Mouse (Mus musculus) stomach, postnatal 0 days (tissue): ENCODE results near the gene Zp3r. TPM values are rescaled to one million over a fixed set of nuclear protein-coding genes. Genes with fewer than 3 reads are reported as not detected.

ENCODE experiments used
- ATAC-seq: fragments of 200-750 bp; cut with Nextera tagmentation; 2 replicates; pipeline ENCODE4 v1.8.0; 2017; ENCODE audit not compliant: low FRiP score, low TSS enrichment
- DNase-seq: peaks from one replicate; pipeline ENCODE4 v3.0.0-alpha.2; 2016; ENCODE audit warnings: low spot score
- H3K27ac ChIP-seq: fragments of 300-500 bp; sonication (generic); replicated peaks from 2 replicates; pipeline ENCODE4 v1.5.1; 2014; ENCODE audit warnings: mild to moderate bottlenecking, control low read depth
- H3K27me3 ChIP-seq: fragments of 300-500 bp; sonication (generic); 2 replicates; pipeline ENCODE4 v1.6.1; 2014; ENCODE audit warnings: low read length; ENCODE audit not compliant: control insufficient read depth, insufficient read depth
- H3K36me3 ChIP-seq: fragments of 300-500 bp; sonication (generic); 2 replicates; pipeline ENCODE4 v1.6.1; 2014; ENCODE audit warnings: low read length, mixed read lengths; ENCODE audit not compliant: control insufficient read depth, insufficient read depth
- H3K4me1 ChIP-seq: fragments of 300-500 bp; sonication (generic); replicated peaks from 2 replicates; pipeline ENCODE4 v1.6.1; 2014; ENCODE audit warnings: antibody characterized with exemption; ENCODE audit not compliant: control insufficient read depth, insufficient read depth
- H3K4me2 ChIP-seq: fragments of 300-500 bp; sonication (generic); replicated peaks from 2 replicates; pipeline ENCODE4 v1.6.1; 2014; ENCODE audit warnings: low read depth, mild to moderate bottlenecking, control low read depth, moderate library complexity
- H3K4me3 ChIP-seq: fragments of 300-500 bp; sonication (generic); 2 replicates; pipeline ENCODE4 v1.5.1; 2014; ENCODE audit warnings: low read depth, low read length, control low read depth
- H3K9ac ChIP-seq: fragments of 300-500 bp; sonication (generic); 2 replicates; pipeline ENCODE4 v1.6.1; 2014; ENCODE audit warnings: mild to moderate bottlenecking, low read length, control low read depth, mixed read lengths
- H3K9me3 ChIP-seq: fragments of 300-500 bp; sonication (generic); 2 replicates; pipeline ENCODE4 v1.6.1; 2016; ENCODE audit warnings: low read length; ENCODE audit not compliant: control insufficient read depth
- CTCF ChIP-seq: IDR thresholded peaks from 2 replicates; pipeline ENCODE4 v1.5.1; 2016; ENCODE audit warnings: antibody characterized with exemption, low read depth, mild to moderate bottlenecking, moderate library complexity
- EP300 ChIP-seq: optimal IDR thresholded peaks from 2 replicates; pipeline ENCODE3; 2016; ENCODE audit warnings: antibody characterized with exemption
- WGBS: fragments of 180-500 bp; shearing (Covaris S2); extraction: QIAGEN DNeasy Blood & Tissue Kit; methylation state at CpG from one replicate; pipeline ENCODE4 v1.1.7; 2014; 5-methylcytosine and 5-hydroxymethylcytosine counted together
- polyA plus RNA-seq: library from polyadenylated mRNA; unstranded; fragments of >200 nt; fragmentation: Nextera tagmentation; extraction: Ambion mirVana; gene quantifications from 2 replicates; pipeline ENCODE4 v1.2.1, GENCODE M21; 2015

The Zp3r gene
- polyA plus RNA-seq, 1 experiment from 2014 or later, result 0.08 TPM

- TF ChIP-seq EP300, result no peak
- TF ChIP-seq CTCF, result peak; percentile 75
- peak; percentile 49; the same call in 1 of the 2 replicates for ATAC-seq
- Histone ChIP-seq H3K27me3 (no peaks in the 10 kb centered on the region), H3K9ac (peak overlapping the region; percentile 50; the same call in 1 of the 2 replicates), H3K4me2 (peak overlapping the region; percentile 62), H3K4me1 (no peaks in the 10 kb centered on the region), H3K4me3 (peak overlapping the region; percentile 37), H3K27ac (no peak overlapping the region), H3K36me3 (no peaks in the 10 kb centered on the region), H3K9me3 (no peaks in the 10 kb centered on the region)
- WGBS, result 26% methylated on average over 25 of the region's 25 CpGs
- DNase-seq, result peak; percentile 66
Measured at GRCm38 (mm10) chr1:130547674-130548429, 81.6 kb downstream of the Zp3r start.

Other genes starting within 250 kb of the Zp3r start
- 0.42 and 0.58 TPM in 2 replicates for gene Cd55b, start 206.6 kb downstream of the Zp3r start, polyA plus RNA-seq
- 39.9 and 44.6 TPM in 2 replicates for gene Cd55, start 166.9 kb downstream of the Zp3r start, polyA plus RNA-seq
- 0.91 and 1.5 TPM in 2 replicates for gene C4bp, start 32.0 kb upstream of the Zp3r start, polyA plus RNA-seq
- gene Gm29427, start 86.2 kb upstream of the Zp3r start, polyA plus RNA-seq, result 0.07 TPM in 1 of 2 replicates, not detected in the other
- gene Yod1, start 87.7 kb upstream of the Zp3r start, polyA plus RNA-seq, result 24.2 and 25.2 TPM in 2 replicates
- 4.6 and 4.8 TPM in 2 replicates for gene Pfkfb2, start 99.6 kb upstream of the Zp3r start, polyA plus RNA-seq
- 47.7 and 52.8 TPM in 2 replicates for gene AA986860, start 102.4 kb upstream of the Zp3r start, polyA plus RNA-seq
- gene Fcamr, start 171.3 kb upstream of the Zp3r start, polyA plus RNA-seq, result 0.16 and 0.24 TPM in 2 replicates
- 0.22 and 0.46 TPM in 2 replicates for gene Pigr, start 197.1 kb upstream of the Zp3r start, polyA plus RNA-seq
- 0.08 TPM in 1 of 2 replicates, not detected in the other for gene Fcmr, start 236.0 kb upstream of the Zp3r start, polyA plus RNA-seq